Mouse (Mus musculus): ENCODE measurements at regions not wholly inside any gene's neighbourhood (a gene's known extent, or its start where the extent isn't known, plus 50 kb on each side); places are given as distances from the start of the nearest gene placed in this dataset.
A peak's percentile ranks its signal among the peaks of the same experiment; 100 is the strongest.

GRCm38 (mm10) chr12:8844748-8845147 lies 73.6 kb downstream of the Sdc1 start:
- no peak for DNase-seq (ENCODE audit: low spot score)

GRCm38 (mm10) chr12:8845443-8845842 lies 74.3 kb downstream of the Sdc1 start:
- DNase-seq (ENCODE audit: low spot score): no peak

GRCm38 (mm10) chr12:8846425-8847226 lies 74.8 kb upstream of the Laptm4a start:
- DNase-seq (ENCODE audit: low spot score): no peak

GRCm38 (mm10) chr12:8847227-8847857 lies 74.1 kb upstream of the Laptm4a start:
- no peak for DNase-seq (ENCODE audit: low spot score)

GRCm38 (mm10) chr12:8847858-8848383 lies 73.5 kb upstream of the Laptm4a start:
- no peak for DNase-seq (ENCODE audit: low spot score)

- no peak for DNase-seq (ENCODE audit: low spot score)
Measured at GRCm38 (mm10) chr12:8853858-8854257, 67.6 kb upstream of the Laptm4a start.

GRCm38 (mm10) chr12:8854401-8854800 lies 67.1 kb upstream of the Laptm4a start:
- DNase-seq (ENCODE audit: low spot score): no peak

GRCm38 (mm10) chr12:8855119-8855518 lies 66.3 kb upstream of the Laptm4a start:
- DNase-seq (ENCODE audit: low spot score): no peak

- peak; percentile 37 for DNase-seq (ENCODE audit: low spot score)
Measured at GRCm38 (mm10) chr12:8856051-8856543, 65.4 kb upstream of the Laptm4a start.

- DNase-seq (ENCODE audit: low spot score): no peak
Measured at GRCm38 (mm10) chr12:8857308-8857707, 64.2 kb upstream of the Laptm4a start.

- DNase-seq (ENCODE audit: low spot score): no peak
Measured at GRCm38 (mm10) chr12:8858748-8859147, 62.7 kb upstream of the Laptm4a start.

GRCm38 (mm10) chr12:8859588-8859987 lies 61.9 kb upstream of the Laptm4a start:
- no peak for DNase-seq (ENCODE audit: low spot score)

- no peak for DNase-seq (ENCODE audit: low spot score)
Measured at GRCm38 (mm10) chr12:8864830-8865229, 56.6 kb upstream of the Laptm4a start.

- DNase-seq (ENCODE audit: low spot score): no peak
Measured at GRCm38 (mm10) chr12:8865250-8865649, 56.2 kb upstream of the Laptm4a start.

GRCm38 (mm10) chr12:8867104-8867503 lies 54.4 kb upstream of the Laptm4a start:
- DNase-seq (ENCODE audit: low spot score): no peak

- no peak for DNase-seq (ENCODE audit: low spot score)
Measured at GRCm38 (mm10) chr12:8868690-8869089, 52.8 kb upstream of the Laptm4a start.

- no peak for DNase-seq (ENCODE audit: low spot score)
Measured at GRCm38 (mm10) chr12:8869190-8869589, 52.3 kb upstream of the Laptm4a start.

All from yolk sac, embryonic 10.5 days (tissue).